Mouse (Mus musculus) lung, postnatal 0 days (tissue): ENCODE measurements around the gene Olfml3. TPM values are rescaled to one million over a fixed set of nuclear protein-coding genes. Genes with fewer than 3 reads are reported as not detected.

Experiments used
- ATAC-seq: fragments of 200-750 bp; cut with Nextera tagmentation; 2 replicates; pipeline ENCODE4 v1.8.0; 2017; ENCODE audit warnings: moderate library complexity
- DNase-seq: peaks from one replicate; pipeline ENCODE4 v3.0.0-alpha.2; 2016; ENCODE audit warnings: low spot score
- H3K27ac ChIP-seq: fragments of 300-500 bp; sonication (generic); 2 replicates; pipeline ENCODE4 v1.5.1; 2014; ENCODE audit warnings: antibody characterized with exemption, mild to moderate bottlenecking, low read length, mixed read lengths
- H3K27me3 ChIP-seq: fragments of 300-500 bp; sonication (generic); replicated peaks from 2 replicates; pipeline ENCODE4 v1.6.1; 2014; ENCODE audit warnings: low read length, mixed read lengths; ENCODE audit not compliant: insufficient read depth
- H3K36me3 ChIP-seq: fragments of 300-500 bp; sonication (generic); 2 replicates; pipeline ENCODE4 v1.6.1; 2014; ENCODE audit warnings: low read length, mixed read lengths; ENCODE audit not compliant: insufficient read depth
- H3K4me1 ChIP-seq: fragments of 300-500 bp; sonication (generic); 2 replicates; pipeline ENCODE4 v1.6.1; 2014; ENCODE audit warnings: antibody characterized with exemption, low read depth, low read length, mixed read lengths; ENCODE audit not compliant: insufficient read depth
- H3K4me2 ChIP-seq: fragments of 300-500 bp; sonication (generic); replicated peaks from 2 replicates; pipeline ENCODE4 v1.6.1; 2014; ENCODE audit warnings: low read depth, mild to moderate bottlenecking, low read length, moderate library complexity, mixed read lengths
- H3K4me3 ChIP-seq: fragments of 300-500 bp; sonication (generic); 2 replicates; pipeline ENCODE4 v1.5.1; 2014; ENCODE audit warnings: low read depth, low read length
- H3K9ac ChIP-seq: fragments of 300-500 bp; sonication (generic); replicated peaks from 2 replicates; pipeline ENCODE4 v1.6.1; 2014; ENCODE audit warnings: low read depth, mild to moderate bottlenecking
- H3K9me3 ChIP-seq: fragments of 300-500 bp; sonication (generic); 2 replicates; pipeline ENCODE4 v1.6.1; 2016; ENCODE audit warnings: low read length, mixed read lengths
- CTCF ChIP-seq: IDR thresholded peaks from 2 replicates; pipeline ENCODE4 v1.5.1; 2016; ENCODE audit warnings: antibody characterized with exemption, mild to moderate bottlenecking
- EP300 ChIP-seq: IDR thresholded peaks from 2 replicates; pipeline ENCODE4 v1.6.1; 2016; ENCODE audit warnings: antibody characterized with exemption, mild to moderate bottlenecking, control low read depth
- WGBS: fragments of 180-500 bp; shearing (Covaris S2); extraction: QIAGEN DNeasy Blood & Tissue Kit; methylation state at CpG from one replicate; pipeline ENCODE4 v1.1.7; 2014; 5-methylcytosine and 5-hydroxymethylcytosine counted together
- polyA plus RNA-seq: library from polyadenylated mRNA; unstranded; fragments of >200 nt; fragmentation: Nextera tagmentation; extraction: Ambion mirVana; gene quantifications from 2 replicates; pipeline ENCODE4 v1.2.1, GENCODE M21; 2015

The Olfml3 gene
- polyA plus RNA-seq, 1 experiment from 2014 or later: 98.3 TPM

- Histone ChIP-seq H3K4me2 (no peak overlapping the region), H3K27me3 (no peaks in the 10 kb centered on the region), H3K4me1 (peaks cover 12% of the 10 kb centered on the region), H3K27ac (no peak overlapping the region), H3K9ac (no peak overlapping the region), H3K4me3 (no peak overlapping the region), H3K36me3 (peaks cover 26% of the 10 kb centered on the region), H3K9me3 (no peaks in the 10 kb centered on the region)
- TF ChIP-seq EP300 (peak; percentile 81), CTCF (no peak)
- peak; percentile 52 for ATAC-seq
- WGBS: 71% methylated on average over 3 of the region's 3 CpGs
- DNase-seq: peak; percentile 57
These were observed 29.0 kb upstream of the Olfml3 start for GRCm38 (mm10) chr3:103766789-103767188.

- DNase-seq (no peak), ATAC-seq (no peak)
- TF ChIP-seq EP300 (no peak), CTCF (no peak)
- no peaks in the 10 kb centered on the region for H3K4me1 ChIP-seq
- no peak overlapping the region for H3K27ac ChIP-seq
- H3K9ac ChIP-seq: no peak overlapping the region
- no peaks in the 10 kb centered on the region for H3K27me3 ChIP-seq
- WGBS: 79% methylated on average over 5 of the region's 5 CpGs
- H3K4me3 ChIP-seq: no peak overlapping the region
- H3K9me3 ChIP-seq: no peaks in the 10 kb centered on the region
- no peak overlapping the region for H3K4me2 ChIP-seq
- H3K36me3 ChIP-seq: peaks cover 57% of the 10 kb centered on the region
These were observed 21.6 kb upstream of the Olfml3 start for GRCm38 (mm10) chr3:103759261-103759970.

- H3K4me3 ChIP-seq: no peak overlapping the region
- H3K9ac ChIP-seq: no peak overlapping the region
- 90% methylated on average over 7 of the region's 7 CpGs for WGBS
- ATAC-seq (no peak), DNase-seq (no peak)
- H3K9me3 ChIP-seq: no peaks in the 10 kb centered on the region
- no peak overlapping the region for H3K4me2 ChIP-seq
- H3K27me3 ChIP-seq: no peaks in the 10 kb centered on the region
- peaks cover 58% of the 10 kb centered on the region for H3K36me3 ChIP-seq
- no peak overlapping the region for H3K27ac ChIP-seq
- H3K4me1 ChIP-seq: no peaks in the 10 kb centered on the region
- TF ChIP-seq EP300 (no peak), CTCF (no peak)
These were observed 20.7 kb upstream of the Olfml3 start for GRCm38 (mm10) chr3:103758456-103758855.

- no peaks in the 10 kb centered on the region for H3K9me3 ChIP-seq
- no peaks in the 10 kb centered on the region for H3K27me3 ChIP-seq
- H3K27ac ChIP-seq: no peak overlapping the region
- DNase-seq (no peak), ATAC-seq (no peak)
- WGBS: 78% methylated on average over 2 of the region's 2 CpGs
- no peak overlapping the region for H3K4me3 ChIP-seq
- no peak for TF ChIP-seq CTCF
- no peak for TF ChIP-seq EP300
- peaks cover 59% of the 10 kb centered on the region for H3K36me3 ChIP-seq
- H3K4me2 ChIP-seq: no peak overlapping the region
- H3K9ac ChIP-seq: no peak overlapping the region
- H3K4me1 ChIP-seq: no peaks in the 10 kb centered on the region
These were observed 19.1 kb upstream of the Olfml3 start for GRCm38 (mm10) chr3:103756920-103757319.

- Histone ChIP-seq H3K9me3 (no peaks in the 10 kb centered on the region), H3K4me2 (no peak overlapping the region), H3K9ac (no peak overlapping the region), H3K36me3 (peaks cover 67% of the 10 kb centered on the region), H3K4me1 (no peaks in the 10 kb centered on the region), H3K27ac (no peak overlapping the region), H3K4me3 (no peak overlapping the region), H3K27me3 (no peaks in the 10 kb centered on the region)
- ATAC-seq: no peak
- TF ChIP-seq EP300 (no peak), CTCF (no peak)
- 52% methylated on average over 3 of the region's 3 CpGs for WGBS
- DNase-seq: no peak
These were observed 17.6 kb upstream of the Olfml3 start for GRCm38 (mm10) chr3:103755351-103755750.

- TF ChIP-seq EP300: no peak
- Histone ChIP-seq H3K9me3 (no peaks in the 10 kb centered on the region), H3K36me3 (peaks cover 74% of the 10 kb centered on the region), H3K4me2 (no peak overlapping the region), H3K4me1 (no peaks in the 10 kb centered on the region), H3K4me3 (no peak overlapping the region), H3K27me3 (no peaks in the 10 kb centered on the region), H3K27ac (no peak overlapping the region), H3K9ac (no peak overlapping the region)
- ATAC-seq: no peak
- no peak for DNase-seq
- WGBS: 85% methylated on average over 2 of the region's 2 CpGs
These were observed 13.8 kb upstream of the Olfml3 start for GRCm38 (mm10) chr3:103751558-103751957.
